27 mouse cellular contexts compared by ENCODE assay signal in the genomic region with DNA sequence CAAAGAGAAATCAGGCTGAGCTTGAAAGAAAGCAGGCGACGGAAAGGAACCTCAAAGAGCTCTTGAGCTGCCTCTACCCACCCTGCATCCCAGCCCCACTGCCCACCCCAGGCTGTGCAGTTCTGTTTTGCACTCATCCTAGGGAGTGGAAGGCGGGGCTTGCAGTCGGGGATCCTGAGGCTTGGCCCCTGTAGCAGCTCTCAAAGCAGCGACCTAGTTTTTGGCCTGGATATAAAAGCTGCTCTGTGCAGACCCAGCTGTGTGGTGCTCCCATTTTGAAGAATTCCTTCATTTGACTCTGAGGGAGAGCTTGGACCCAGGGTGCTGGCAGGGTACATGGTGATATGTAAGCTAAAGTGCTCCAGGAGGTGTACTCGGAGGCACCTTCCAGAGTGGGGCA. TPM values are rescaled to one million over a fixed set of nuclear protein-coding genes. Genes with fewer than 3 reads are reported as not detected.
DNase-seq lines count a peak whose midpoint lies in the region; ATAC-seq lines count a peak whose summit lies in the region.
"Had no signal": no experiment of that assay in that cellular context is flagged by ENCODE, and none has a peak within 500 bp of the region (broad histone marks: within the 10 kb centered on the region; RNA-seq: fewer than 3 reads in every experiment).

No protein-coding gene starts in this region.

- no peak overlapping the region for H3K27ac ChIP-seq in kidney, embryonic 16.5 days (ENCODE audit: low read length)
- no peak overlapping the region for H3K27ac ChIP-seq in forebrain, embryonic 15.5 days (replicated peaks)
- H3K27ac ChIP-seq: embryonic facial prominence, embryonic 12.5 days; hindbrain, embryonic 13.5 days; midbrain, embryonic 15.5 days; neural tube, embryonic 15.5 days; stomach, embryonic 15.5 days had no signal

- no peak overlapping the region for H3K9ac ChIP-seq in kidney, embryonic 16.5 days (replicated peaks; ENCODE audit: low read length)
- no peak overlapping the region for H3K9ac ChIP-seq in forebrain, embryonic 15.5 days (replicated peaks)
- H3K9ac ChIP-seq: embryonic facial prominence, embryonic 12.5 days; heart, embryonic 12.5 days; hindbrain, embryonic 13.5 days; midbrain, embryonic 15.5 days; neural tube, embryonic 15.5 days; stomach, embryonic 15.5 days had no signal

- WGBS in kidney, embryonic 16.5 days = 77% methylated on average over 6 of the region's 6 CpGs
- WGBS in forebrain, embryonic 15.5 days = 64% methylated on average over 6 of the region's 6 CpGs

- no peaks in the 10 kb centered on the region for H3K27me3 ChIP-seq in kidney, embryonic 16.5 days (ENCODE audit: insufficient read depth, low read length)
- H3K27me3 ChIP-seq in forebrain, embryonic 15.5 days = no peaks in the 10 kb centered on the region
- H3K27me3 ChIP-seq: embryonic facial prominence, embryonic 12.5 days; hindbrain, embryonic 13.5 days; midbrain, embryonic 15.5 days; neural tube, embryonic 15.5 days; stomach, embryonic 15.5 days had no signal

- ATAC-seq in kidney, embryonic 16.5 days (ENCODE audit: low FRiP score, low TSS enrichment) = no peak
- ATAC-seq in forebrain, embryonic 15.5 days (replicated peaks) = no peak
- ATAC-seq: CD4-positive, CD25-positive, alpha-beta regulatory T cell, adult 4 months; forebrain, embryonic 14.5 days; midbrain, embryonic 15.5 days; Patski had no signal

- H3K4me1 ChIP-seq in kidney, embryonic 16.5 days (ENCODE audit: insufficient read depth, low read length) = peaks cover 15% of the 10 kb centered on the region; the same call in 1 of the 2 replicates
- peaks cover 10% of the 10 kb centered on the region for H3K4me1 ChIP-seq in forebrain, embryonic 15.5 days
- H3K4me1 ChIP-seq: neural tube, embryonic 15.5 days; stomach, embryonic 15.5 days had no signal

- DNase-seq in cerebellum, adult 11-12 months = peak; percentile 20
- no peak for DNase-seq in cerebellum, postnatal 36 days
- DNase-seq in layer of hippocampus, adult 11-12 months (ENCODE audit: low spot score) = peak; percentile 19
- no peak for DNase-seq in layer of hippocampus, postnatal 25 days (ENCODE audit: extremely low spot score in 1 of 2, low spot score in 1 of 2)
- DNase-seq in right cerebral cortex, postnatal 36 days (ENCODE audit: low spot score in 2 of 2) = peak; percentile 31 to 58
- DNase-seq in right cerebral cortex, postnatal 25 days = no peak
- DNase-seq: adrenal gland, adult 8-10 months; heart, adult 11 months; heart, postnatal 14 days; kidney, adult 8-10 months; kidney, postnatal 25 days; liver; lung, adult 18-20 months; lung, postnatal 14 days; thymus, adult 18-20 months had no signal

- H3K9me3 ChIP-seq in kidney, embryonic 16.5 days (ENCODE audit: low read length) = no peaks in the 10 kb centered on the region
- no peaks in the 10 kb centered on the region for H3K9me3 ChIP-seq in forebrain, embryonic 15.5 days
- H3K9me3 ChIP-seq: embryonic facial prominence, embryonic 12.5 days; heart, embryonic 12.5 days; hindbrain, embryonic 13.5 days; megakaryocyte, embryonic 14.5 days; midbrain, embryonic 15.5 days; neural tube, embryonic 15.5 days; stomach, embryonic 15.5 days had no signal

- H3K4me3 ChIP-seq in kidney, embryonic 16.5 days (ENCODE audit: low read length) = no peak overlapping the region
- H3K4me3 ChIP-seq in forebrain, embryonic 15.5 days = no peak overlapping the region
- H3K4me3 ChIP-seq: embryonic facial prominence, embryonic 12.5 days; heart, embryonic 12.5 days; hindbrain, embryonic 13.5 days; megakaryocyte, embryonic 14.5 days; midbrain, embryonic 15.5 days; neural tube, embryonic 15.5 days; stomach, embryonic 15.5 days had no signal

- H3K4me2 ChIP-seq in kidney, embryonic 16.5 days (replicated peaks; ENCODE audit: low read depth, low read length) = no peak overlapping the region
- H3K4me2 ChIP-seq in forebrain, embryonic 15.5 days (replicated peaks) = no peak overlapping the region
- H3K4me2 ChIP-seq: embryonic facial prominence, embryonic 12.5 days; heart, embryonic 12.5 days; hindbrain, embryonic 13.5 days; midbrain, embryonic 15.5 days; neural tube, embryonic 15.5 days; stomach, embryonic 15.5 days had no signal

- no peaks in the 10 kb centered on the region for H3K36me3 ChIP-seq in kidney, embryonic 16.5 days (ENCODE audit: insufficient read depth, low read length)
- H3K36me3 ChIP-seq in forebrain, embryonic 15.5 days = no peaks in the 10 kb centered on the region
- H3K36me3 ChIP-seq: heart, embryonic 12.5 days; hindbrain, embryonic 13.5 days; midbrain, embryonic 15.5 days; neural tube, embryonic 15.5 days; stomach, embryonic 15.5 days had no signal

RNA-seq across cellular contexts. Expression of gene Tspan11, which starts 37.4 kb away (rescaled TPM):
- 1 to 10 TPM; 2.6 TPM for total RNA-seq in layer of hippocampus, postnatal 25 days (2021)
- polyA plus RNA-seq in kidney, embryonic 16.5 days (2015; fragmentation: Nextera tagmentation; extraction: Ambion mirVana) = 7.8 and 7.9 TPM in 2 replicates
- 10.8 and 11.8 TPM in 2 replicates for polyA plus RNA-seq in forebrain, embryonic 15.5 days (2015; fragmentation: Nextera tagmentation; extraction: Ambion mirVana)
- polyA plus RNA-seq: CD4-positive, CD25-positive, alpha-beta regulatory T cell, adult 4 months; Patski had no signal

Comparison
In these comparisons a context has a peak if more than half of its experiments do, and no peak if none do; other contexts are left out.
1. DNase-seq: peak in cerebellum, adult 11-12 months (single experiment), layer of hippocampus, adult 11-12 months (single experiment) and right cerebral cortex, postnatal 36 days (2 of 2); none in cerebellum, postnatal 36 days (0 of 2), layer of hippocampus, postnatal 25 days (0 of 2) and right cerebral cortex, postnatal 25 days (single experiment).